Mouse (Mus musculus): ENCODE measurements around the gene Gm20605.

- TF ChIP-seq CHD2 (IDR thresholded peaks at IDR 0.05; ENCODE audit: low read length) (no peak), POLR2A (IDR thresholded peaks at IDR 0.05; ENCODE audit: low read depth, low read length) (no peak), CTCF (conservative IDR thresholded peaks at IDR 0.05 in 1 of 2, IDR thresholded peaks at IDR 0.05 in 1 of 2; ENCODE audit: low read depth in 2 of 2, low read length in 2 of 2) (no peak), MAZ (IDR thresholded peaks at IDR 0.05; ENCODE audit: low read depth, low read length) (no peak), TBP (conservative IDR thresholded peaks at IDR 0.05; ENCODE audit: low read depth, low read length) (no peak), PAX5 (IDR thresholded peaks at IDR 0.05; ENCODE audit: low read length) (no peak), ELF1 (IDR thresholded peaks at IDR 0.05; ENCODE audit: low read depth, low read length) (no peak), JUND (conservative IDR thresholded peaks at IDR 0.05; ENCODE audit: low read depth, low read length) (no peak), POLR2AphosphoS2 (IDR thresholded peaks at IDR 0.05; ENCODE audit: low read depth, low read length) (no peak)
Measured at GRCm38 (mm10) chr5:137629906-137630545, 1.1 kb downstream of the Gm20605 start.

Measured in CH12.LX (cell line).